Mouse (Mus musculus) limb, embryonic 10.5 days (tissue): Measurements from ENCODE around the gene En1. TPM values are rescaled to one million over a fixed set of nuclear protein-coding genes. Genes with fewer than 3 reads are reported as not detected.

Source experiments
- DNase-seq: peaks from one replicate; pipeline ENCODE4 v3.0.0-alpha.2; 2017; ENCODE audit warnings: low spot score
- H3K27ac ChIP-seq: fragments of 300-500 bp; sonication (generic); 2 replicates; pipeline ENCODE4 v1.5.1; 2016; ENCODE audit warnings: mild to moderate bottlenecking
- H3K27me3 ChIP-seq: fragments of 300-500 bp; sonication (generic); 2 replicates; pipeline ENCODE4 v1.6.1; 2016; ENCODE audit warnings: low read depth, mild to moderate bottlenecking; ENCODE audit not compliant: poor library complexity, severe bottlenecking
- H3K36me3 ChIP-seq: fragments of 300-500 bp; sonication (generic); 2 replicates; pipeline ENCODE4 v1.6.1; 2016; ENCODE audit warnings: mild to moderate bottlenecking, moderate library complexity
- H3K4me1 ChIP-seq: fragments of 300-500 bp; sonication (generic); 2 replicates; pipeline ENCODE4 v1.6.1; 2016
- H3K4me3 ChIP-seq: fragments of 300-500 bp; sonication (generic); 2 replicates; pipeline ENCODE4 v1.5.1; 2016; ENCODE audit warnings: mild to moderate bottlenecking, moderate library complexity
- H3K9me3 ChIP-seq: fragments of 300-500 bp; sonication (generic); replicated peaks from 2 replicates; pipeline ENCODE4 v1.6.1; 2016; ENCODE audit warnings: mild to moderate bottlenecking
- WGBS: fragments of 180-500 bp; shearing (Covaris S2); methylation state at CpG from one replicate; pipeline ENCODE4 v1.1.7; 2016; 5-methylcytosine and 5-hydroxymethylcytosine counted together
- polyA plus RNA-seq: library from polyadenylated mRNA; unstranded; fragments of >200 nt; fragmentation: Nextera tagmentation; extraction: Ambion mirVana; gene quantifications from 2 replicates; pipeline ENCODE4 v1.2.1, GENCODE M21; 2016

The En1 gene
- polyA plus RNA-seq, 1 experiment from 2014 or later = 0.91 TPM

DNA sequence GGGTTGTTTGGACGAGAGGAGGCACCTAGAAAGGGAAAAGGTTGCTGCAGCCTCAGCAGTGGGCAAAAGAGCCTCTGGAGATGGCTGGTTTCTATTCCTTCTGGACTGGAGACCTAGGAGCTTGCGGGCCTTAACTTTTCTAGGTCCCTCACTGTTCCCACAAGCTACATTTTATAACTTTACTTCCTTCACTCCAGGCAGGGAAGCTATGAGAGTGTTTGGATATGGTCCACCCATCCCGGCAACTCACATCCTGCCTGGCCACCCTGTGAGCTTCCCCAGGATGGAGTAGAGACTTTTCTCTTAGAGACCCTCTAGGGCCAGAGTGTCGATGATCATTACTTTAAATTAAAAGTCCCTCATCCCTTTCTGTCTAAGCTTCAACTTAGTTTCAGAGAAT is 13.3 kb downstream of the En1 start:
- WGBS = under 1% methylated on average over 4 of the region's 4 CpGs
- no peak overlapping the region for H3K27ac ChIP-seq
- DNase-seq = no peak
- no peaks in the 10 kb centered on the region for H3K9me3 ChIP-seq
- peaks cover 13% of the 10 kb centered on the region; the same call in 1 of the 2 replicates for H3K4me1 ChIP-seq
- peaks cover 100% of the 10 kb centered on the region for H3K27me3 ChIP-seq
- H3K4me3 ChIP-seq = no peak overlapping the region
- no peaks in the 10 kb centered on the region for H3K36me3 ChIP-seq

DNA sequence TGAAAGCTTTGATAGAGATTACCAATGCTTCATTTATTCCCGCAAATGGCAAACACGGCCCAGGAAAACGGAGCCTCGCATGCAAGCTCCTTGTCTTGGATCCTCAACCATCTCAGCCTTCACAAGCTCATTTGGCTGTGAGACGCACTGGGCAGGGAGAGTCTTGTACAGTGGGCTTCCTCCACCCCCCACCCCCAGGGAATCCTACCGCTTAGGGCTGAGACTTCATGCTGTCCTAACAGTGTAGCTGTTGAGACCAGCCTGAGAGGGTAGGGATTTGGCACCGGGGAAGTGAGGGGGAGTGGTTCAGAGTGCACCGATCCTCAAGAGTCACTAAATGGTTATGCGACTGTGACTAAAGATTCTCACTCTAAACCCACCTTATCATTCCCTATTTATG is 13.7 kb downstream of the En1 start:
- Histone ChIP-seq H3K4me1 (peaks cover 13% of the 10 kb centered on the region; the same call in 1 of the 2 replicates), H3K27me3 (peaks cover 100% of the 10 kb centered on the region), H3K27ac (no peak overlapping the region), H3K36me3 (no peaks in the 10 kb centered on the region), H3K9me3 (no peaks in the 10 kb centered on the region), H3K4me3 (no peak overlapping the region)
- DNase-seq = no peak
- 1% methylated on average over 9 of the region's 9 CpGs for WGBS

DNA sequence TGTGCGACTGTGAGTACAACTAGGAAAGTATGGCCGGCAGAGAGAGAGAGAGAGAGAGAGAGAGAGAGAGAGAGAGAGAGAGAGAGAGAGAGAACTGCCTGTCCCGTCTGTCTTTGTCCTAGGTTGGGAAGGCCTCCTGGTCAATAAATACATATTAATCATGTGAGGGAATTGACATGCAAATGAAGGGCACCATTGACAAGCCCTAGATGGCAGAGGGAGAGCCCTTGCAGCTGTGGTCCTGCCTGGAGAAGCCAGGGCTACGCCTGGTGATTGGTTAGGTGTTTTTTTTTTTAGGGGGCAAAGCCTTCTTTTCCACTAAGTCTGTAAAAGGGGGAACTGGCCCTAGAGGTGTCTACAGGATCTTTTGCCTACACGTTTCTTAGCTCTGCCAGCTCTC is 19.2 kb downstream of the En1 start:
- no peak overlapping the region for H3K4me3 ChIP-seq
- 40% methylated on average over 5 of the region's 5 CpGs for WGBS
- H3K9me3 ChIP-seq = no peaks in the 10 kb centered on the region
- peaks cover 98% of the 10 kb centered on the region for H3K27me3 ChIP-seq
- H3K27ac ChIP-seq = no peak overlapping the region
- no peak for DNase-seq
- H3K36me3 ChIP-seq = no peaks in the 10 kb centered on the region
- H3K4me1 ChIP-seq = no peaks in the 10 kb centered on the region; the same call in 1 of the 2 replicates

DNA sequence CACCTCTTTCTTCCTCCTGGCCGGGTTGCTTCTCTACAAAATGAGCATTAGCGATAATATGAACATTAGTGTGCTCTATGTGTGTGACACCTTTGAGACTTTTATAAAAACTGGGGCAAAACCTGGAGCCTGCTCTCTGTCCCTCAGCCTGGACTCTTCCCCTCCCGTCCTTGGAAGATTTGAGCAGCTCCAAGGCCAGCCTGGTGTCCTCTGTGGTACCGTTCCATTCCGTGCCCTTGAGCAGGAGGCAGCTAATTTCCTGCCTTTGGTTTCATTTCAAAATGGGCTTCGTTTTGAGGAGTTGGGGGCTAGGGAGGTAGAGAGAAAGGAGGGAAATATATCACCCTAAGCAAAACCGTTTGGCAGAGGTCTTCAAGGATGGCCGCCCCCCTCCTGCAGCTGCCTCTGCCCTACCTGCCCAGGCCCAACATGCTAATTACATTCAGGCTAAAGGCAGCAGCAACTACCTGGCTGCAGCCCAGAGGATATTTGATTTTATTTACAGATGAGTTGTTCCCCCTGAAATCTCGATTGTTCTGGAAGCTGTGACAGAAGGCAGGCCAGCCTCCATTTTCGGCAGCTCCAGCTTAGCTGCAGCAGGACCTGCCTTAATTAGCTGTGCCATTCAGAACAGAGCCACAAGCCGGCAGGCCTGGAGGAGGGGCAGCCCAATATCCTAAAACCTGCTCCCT is 24.9 kb downstream of the En1 start:
- Histone ChIP-seq H3K4me3 (no peak overlapping the region), H3K4me1 (peaks cover 5% of the 10 kb centered on the region; the same call in 1 of the 2 replicates), H3K27me3 (peaks cover 60% of the 10 kb centered on the region), H3K27ac (no peak overlapping the region), H3K36me3 (no peaks in the 10 kb centered on the region), H3K9me3 (no peaks in the 10 kb centered on the region)
- no peak for DNase-seq
- 48% methylated on average over 11 of the region's 11 CpGs for WGBS

DNA sequence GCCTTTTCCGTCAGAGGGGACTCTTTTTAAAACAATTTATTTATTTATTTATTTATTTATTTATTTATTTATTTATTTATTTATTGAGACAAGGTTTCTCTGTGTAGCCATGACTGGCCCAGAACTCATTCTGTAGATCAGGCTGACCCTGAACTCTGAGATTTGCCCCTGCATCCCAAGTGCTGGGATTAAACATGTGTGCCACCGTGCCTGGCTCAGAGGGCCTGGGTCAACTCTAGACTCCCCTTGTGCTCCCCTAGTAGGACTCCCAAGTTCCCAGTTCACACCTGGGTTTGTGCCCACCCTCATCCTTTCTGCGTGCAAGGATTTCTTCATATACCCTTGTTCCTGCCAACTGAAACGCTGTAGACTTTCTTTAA is 25.4 kb downstream of the En1 start:
- H3K36me3 ChIP-seq = no peaks in the 10 kb centered on the region
- no peaks in the 10 kb centered on the region for H3K9me3 ChIP-seq
- H3K27ac ChIP-seq = no peak overlapping the region
- H3K4me3 ChIP-seq = no peak overlapping the region
- WGBS = 69% methylated on average over 4 of the region's 4 CpGs
- H3K4me1 ChIP-seq = peaks cover 5% of the 10 kb centered on the region; the same call in 1 of the 2 replicates
- H3K27me3 ChIP-seq = peaks cover 55% of the 10 kb centered on the region
- no peak for DNase-seq

DNA sequence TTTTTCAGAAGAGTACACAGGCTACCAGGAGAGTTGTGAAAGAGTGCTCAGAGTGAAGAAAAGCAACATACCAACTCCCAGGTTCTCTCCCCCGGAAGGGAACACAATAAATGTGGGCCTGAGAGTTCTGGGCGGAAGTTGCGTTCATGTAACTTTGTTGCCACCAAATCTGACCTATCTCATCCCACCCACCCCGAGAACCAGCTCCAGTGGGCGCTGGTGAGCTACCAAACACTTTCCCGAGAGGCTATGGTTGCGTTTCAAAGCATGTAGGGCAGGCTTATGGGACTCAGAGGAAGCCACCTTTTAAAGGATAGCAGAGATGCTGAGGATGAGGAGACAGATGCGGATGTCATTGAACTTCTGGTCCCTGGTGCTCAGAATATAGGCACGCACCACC is 26.6 kb downstream of the En1 start:
- no peak overlapping the region for H3K4me3 ChIP-seq
- DNase-seq = no peak
- H3K27ac ChIP-seq = no peak overlapping the region
- H3K36me3 ChIP-seq = no peaks in the 10 kb centered on the region
- no peaks in the 10 kb centered on the region for H3K9me3 ChIP-seq
- H3K4me1 ChIP-seq = peaks cover 5% of the 10 kb centered on the region; the same call in 1 of the 2 replicates
- 62% methylated on average over 9 of the region's 9 CpGs for WGBS
- peaks cover 45% of the 10 kb centered on the region for H3K27me3 ChIP-seq

DNA sequence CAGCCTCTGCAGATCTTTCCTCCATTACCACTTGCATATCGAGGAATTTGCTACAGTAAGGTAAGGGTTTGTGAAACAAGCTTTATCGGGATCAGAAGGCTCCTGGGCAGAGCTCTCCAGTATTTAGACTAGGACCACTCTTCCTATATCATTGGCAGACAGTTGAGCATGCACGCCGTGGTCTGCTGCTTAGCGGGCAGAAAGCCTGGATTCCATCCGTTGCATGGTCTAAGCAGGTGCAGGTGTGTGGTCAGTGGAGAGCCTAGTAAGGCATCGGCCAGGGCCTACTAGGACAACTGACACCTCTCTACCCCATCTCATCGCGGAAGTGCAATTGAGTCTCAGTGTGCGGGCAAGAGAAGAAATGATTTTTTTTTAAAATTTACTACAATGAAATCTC is 41.2 kb downstream of the En1 start:
- H3K27me3 ChIP-seq = peaks cover 67% of the 10 kb centered on the region
- 25% methylated on average over 10 of the region's 10 CpGs for WGBS
- peaks cover 22% of the 10 kb centered on the region for H3K4me1 ChIP-seq
- H3K36me3 ChIP-seq = no peaks in the 10 kb centered on the region
- H3K27ac ChIP-seq = no peak overlapping the region
- H3K9me3 ChIP-seq = no peaks in the 10 kb centered on the region
- DNase-seq = no peak
- peak overlapping the region; percentile 21; the same call in 1 of the 2 replicates for H3K4me3 ChIP-seq

DNA sequence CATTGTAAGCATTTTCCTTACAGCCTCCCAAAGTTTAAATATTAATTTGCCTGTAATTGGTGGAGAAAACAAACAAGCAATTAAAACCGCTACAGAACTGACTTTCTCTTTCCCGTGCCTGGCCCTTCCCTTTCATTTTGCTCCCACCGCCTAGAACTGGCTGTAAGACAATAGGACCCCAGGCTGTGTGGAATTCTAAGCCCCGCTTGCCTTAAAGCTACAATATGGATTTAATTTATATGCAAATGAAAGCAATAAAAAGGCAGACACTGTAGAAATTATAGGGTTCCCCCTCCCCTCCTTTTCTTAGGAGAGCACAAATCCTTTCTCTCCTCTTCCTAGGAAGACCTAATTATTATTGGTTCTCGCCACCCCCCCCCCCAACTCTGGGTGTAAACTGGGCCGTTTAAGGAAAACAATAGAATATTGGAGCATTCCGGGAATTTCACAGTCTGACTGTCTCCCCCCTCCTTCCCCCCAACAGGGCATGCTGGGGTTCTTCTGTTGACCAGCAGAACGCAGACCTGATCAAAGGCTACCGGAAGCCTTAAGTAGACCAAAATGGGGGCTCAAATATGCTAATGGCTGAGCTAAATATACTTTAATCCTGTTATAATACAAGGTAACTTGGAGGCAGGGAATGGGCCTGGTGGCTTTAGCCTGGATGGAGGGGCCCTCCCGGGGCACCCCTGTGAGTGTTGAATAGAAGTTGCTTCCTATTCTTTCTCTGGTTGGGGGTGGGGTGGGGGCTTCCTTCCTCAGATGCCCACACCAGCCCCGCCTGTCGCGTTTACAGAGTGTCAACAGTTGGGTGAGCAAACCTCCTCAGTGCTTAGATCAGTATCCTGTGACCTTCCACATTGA is 41.9 kb downstream of the En1 start:
- WGBS = 14% methylated on average over 13 of the region's 13 CpGs
- Histone ChIP-seq H3K9me3 (no peaks in the 10 kb centered on the region), H3K27me3 (peaks cover 65% of the 10 kb centered on the region), H3K27ac (peak overlapping the region; percentile 25; the same call in 1 of the 2 replicates), H3K4me1 (peaks cover 22% of the 10 kb centered on the region), H3K36me3 (no peaks in the 10 kb centered on the region), H3K4me3 (peak overlapping the region; percentile 21; the same call in 1 of the 2 replicates)
- no peak for DNase-seq

DNA sequence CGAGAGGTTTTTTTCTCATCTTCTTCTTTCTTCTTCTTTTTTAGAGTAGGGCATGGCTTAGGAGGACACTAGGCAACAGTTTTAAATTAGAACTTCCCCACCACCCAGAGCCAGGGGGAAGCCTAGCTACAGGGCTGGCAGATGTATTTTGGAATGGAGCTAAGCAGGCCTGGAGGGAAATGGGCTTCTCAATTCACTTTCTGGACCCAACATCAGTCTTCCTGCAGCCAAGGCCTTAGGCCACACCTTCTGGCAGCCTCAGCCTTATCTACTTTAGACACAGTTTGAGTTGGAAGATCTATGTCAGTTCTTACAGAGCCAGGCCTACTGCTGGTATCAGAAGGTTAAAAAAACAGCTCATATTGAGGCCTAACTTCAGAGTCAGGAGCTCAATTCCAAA is 42.5 kb downstream of the En1 start:
- Histone ChIP-seq H3K27me3 (peaks cover 67% of the 10 kb centered on the region), H3K4me3 (no peak overlapping the region), H3K4me1 (peaks cover 22% of the 10 kb centered on the region), H3K36me3 (no peaks in the 10 kb centered on the region), H3K27ac (no peak overlapping the region), H3K9me3 (no peaks in the 10 kb centered on the region)
- DNase-seq = no peak
- WGBS = 71% methylated on average over 1 of the region's 1 CpGs

DNA sequence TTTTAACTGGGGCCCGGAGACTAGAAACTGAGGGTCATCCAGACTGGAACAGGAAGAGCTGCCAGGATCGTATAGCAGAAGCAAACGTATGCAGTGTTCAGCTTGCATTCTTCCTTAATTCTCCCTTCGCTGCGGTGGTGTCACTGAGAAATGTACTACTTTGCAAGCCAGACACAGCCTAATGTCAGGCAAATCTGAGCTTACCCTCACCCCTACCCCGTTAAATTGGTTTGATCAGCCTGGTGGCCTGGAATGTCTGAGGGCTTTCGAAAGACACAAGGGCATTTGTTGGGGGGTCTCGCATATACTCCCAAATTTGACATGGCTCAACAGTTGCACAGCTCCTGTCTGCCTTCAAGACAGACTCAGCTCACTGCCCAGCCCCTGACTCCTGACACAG is 47.9 kb downstream of the En1 start:
- H3K27me3 ChIP-seq = peaks cover 49% of the 10 kb centered on the region
- no peak overlapping the region for H3K4me3 ChIP-seq
- no peak for DNase-seq
- WGBS = 76% methylated on average over 8 of the region's 8 CpGs
- H3K4me1 ChIP-seq = 0 out of 2 replicates have a peak, but pooled peaks cover 7% of the 10 kb centered on the region
- no peak overlapping the region for H3K27ac ChIP-seq
- H3K9me3 ChIP-seq = no peaks in the 10 kb centered on the region
- H3K36me3 ChIP-seq = no peaks in the 10 kb centered on the region

DNA sequence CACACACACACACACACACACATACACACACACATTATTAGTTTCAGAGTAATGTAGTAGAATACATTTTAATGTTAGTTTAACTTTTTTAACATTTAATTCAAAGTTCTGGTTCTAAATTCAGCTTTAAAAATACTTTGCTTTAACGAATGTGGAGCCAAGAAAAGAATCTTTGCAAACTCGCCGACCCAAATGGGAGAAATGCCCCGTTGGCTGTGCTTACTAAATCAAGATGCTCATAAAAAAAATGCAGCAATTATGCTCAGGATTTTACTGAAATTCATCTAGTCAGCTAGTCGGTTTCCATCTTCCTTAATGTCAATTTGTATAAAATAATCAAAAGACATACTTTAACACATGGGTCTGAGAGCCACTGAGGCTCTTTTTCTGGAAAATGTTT is 49.8 kb downstream of the En1 start:
- peaks cover 58% of the 10 kb centered on the region for H3K27me3 ChIP-seq
- WGBS = 86% methylated on average over 5 of the region's 5 CpGs
- H3K4me1 ChIP-seq = 0 out of 2 replicates have a peak, but pooled peaks cover 3% of the 10 kb centered on the region
- DNase-seq = no peak
- H3K9me3 ChIP-seq = no peaks in the 10 kb centered on the region
- no peaks in the 10 kb centered on the region for H3K36me3 ChIP-seq
- no peak overlapping the region for H3K27ac ChIP-seq
- H3K4me3 ChIP-seq = no peak overlapping the region

DNA sequence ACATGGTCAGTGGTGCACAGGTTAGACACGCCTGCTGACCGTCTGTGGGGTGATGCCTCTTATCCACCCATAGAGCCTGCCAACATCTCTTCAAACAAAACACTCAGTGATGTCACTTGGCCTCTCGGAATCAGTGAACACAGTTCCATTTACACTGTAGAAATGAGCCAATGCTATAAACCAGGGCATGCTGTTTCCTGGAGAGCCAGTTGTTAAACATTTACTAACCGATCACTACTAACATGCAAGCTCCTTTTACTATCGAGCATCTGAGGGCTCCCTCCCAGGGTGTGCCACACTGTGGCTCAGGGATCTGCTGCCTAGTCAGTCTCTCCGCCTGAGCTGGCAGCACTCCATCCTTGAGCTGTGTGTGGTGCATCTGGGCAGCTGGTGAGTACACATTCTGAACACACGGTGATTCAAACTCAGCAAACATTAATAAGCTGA is 52.8 kb downstream of the En1 start:
- Histone ChIP-seq H3K27ac (no peak overlapping the region), H3K9me3 (no peaks in the 10 kb centered on the region), H3K27me3 (peaks cover 55% of the 10 kb centered on the region), H3K4me3 (no peak overlapping the region), H3K36me3 (no peaks in the 10 kb centered on the region), H3K4me1 (peaks cover 13% of the 10 kb centered on the region)
- WGBS = 86% methylated on average over 7 of the region's 7 CpGs
- DNase-seq = no peak
